Mouse (Mus musculus) MEL (cell line): ENCODE measurements around the gene Stra8. TPM values are rescaled to one million over a fixed set of nuclear protein-coding genes. Genes with fewer than 3 reads are reported as not detected.

ENCODE experiments used
- DNase-seq: peaks from one replicate; pipeline ENCODE4 v3.0.0; 2011; ENCODE audit warnings: low read depth, low spot score
- H3K27ac ChIP-seq: 2 replicates; pipeline ENCODE4 v1.5.1; 2012; ENCODE audit warnings: low read depth, mild to moderate bottlenecking, control low read depth, low read length, moderate library complexity; ENCODE audit not compliant: control insufficient read depth
- H3K27me3 ChIP-seq, 2 experiments: fragments of 150-350 bp in 1 of 2; sonication (generic) in 1 of 2; 2 replicates each; pipeline ENCODE4 v1.6.1; 2012; ENCODE audit warnings: low read length in 2 of 2, mild to moderate bottlenecking in 2 of 2, improper control_type of control experiment in 1 of 2, moderate library complexity in 1 of 2; ENCODE audit not compliant: insufficient read depth in 2 of 2, control insufficient read depth in 1 of 2
- H3K36me3 ChIP-seq, 2 experiments: 2 replicates each; pipeline ENCODE4 v1.6.1; 2012 to 2014; ENCODE audit warnings: low read length in 2 of 2, improper control_type of control experiment in 1 of 2, inconsistent platforms in 1 of 2, mild to moderate bottlenecking in 1 of 2; ENCODE audit not compliant: insufficient read depth in 2 of 2, control insufficient read depth in 1 of 2
- H3K4me1 ChIP-seq, 2 experiments: fragments of 150-350 bp in 1 of 2; sonication (generic) in 1 of 2; 2 replicates each; pipeline ENCODE4 v1.6.1; 2012; ENCODE audit warnings: low read length in 2 of 2, improper control_type of control experiment in 1 of 2, mild to moderate bottlenecking in 1 of 2; ENCODE audit not compliant: insufficient read depth in 2 of 2, control insufficient read depth in 1 of 2
- H3K4me3 ChIP-seq, 2 experiments: fragments of 150-350 bp in 1 of 2; sonication (generic) in 1 of 2; 2 replicates each; pipeline ENCODE4 v1.5.1; 2012; ENCODE audit warnings: low read depth in 2 of 2, low read length in 2 of 2, mild to moderate bottlenecking in 2 of 2, moderate library complexity in 2 of 2, control low read depth in 1 of 2, improper control_type of control experiment in 1 of 2; ENCODE audit not compliant: control insufficient read depth in 1 of 2, insufficient read depth in 1 of 2
- H3K79me2 ChIP-seq: 2 replicates; pipeline ENCODE4 v1.6.1; 2012; ENCODE audit warnings: mild to moderate bottlenecking, low read length, moderate library complexity; ENCODE audit not compliant: control insufficient read depth, poor library complexity, insufficient read depth
- H3K9ac ChIP-seq: 2 replicates; pipeline ENCODE4 v1.6.1; 2012; ENCODE audit warnings: low read depth, mild to moderate bottlenecking, control low read depth, low read length, moderate library complexity; ENCODE audit not compliant: control insufficient read depth, poor library complexity, severe bottlenecking
- H3K9me3 ChIP-seq: fragments of 150-350 bp; sonication (generic); replicated peaks from 2 replicates; pipeline ENCODE4 v1.6.1; 2012; ENCODE audit warnings: mild to moderate bottlenecking, low read length, improper control_type of control experiment, moderate library complexity; ENCODE audit not compliant: insufficient read depth
- CHD1 ChIP-seq: IDR thresholded peaks from 2 replicates; pipeline ENCODE4 v1.6.1; 2012; ENCODE audit warnings: low read depth, mild to moderate bottlenecking, inconsistent platforms, low read length, improper control_type of control experiment
- CTCF ChIP-seq, 3 experiments: IDR thresholded peaks in 2 of 3; conservative IDR thresholded peaks in 1 of 3; 2 replicates each; pipeline ENCODE4 v1.5.1; 2011 to 2012; ENCODE audit warnings: low read length in 3 of 3, low read depth in 2 of 3, mild to moderate bottlenecking in 2 of 3, improper control_type of control experiment in 1 of 3, inconsistent platforms in 1 of 3, mixed read lengths in 1 of 3, moderate library complexity in 1 of 3; ENCODE audit not compliant: control insufficient read depth in 1 of 3, insufficient read depth in 1 of 3, poor library complexity in 1 of 3, severe bottlenecking in 1 of 3
- E2F4 ChIP-seq: IDR thresholded peaks from 2 replicates; pipeline ENCODE4 v1.6.1; 2011; ENCODE audit warnings: low read depth, low read length, improper control_type of control experiment, borderline replicate concordance
- ETS1 ChIP-seq: IDR thresholded peaks from 2 replicates; pipeline ENCODE4 v1.6.1; 2012; ENCODE audit warnings: low read depth, mild to moderate bottlenecking, inconsistent platforms, low read length, improper control_type of control experiment, moderate library complexity
- GABPA ChIP-seq: IDR thresholded peaks from 2 replicates; pipeline ENCODE4 v1.6.1; 2012; ENCODE audit warnings: low read depth, mild to moderate bottlenecking, inconsistent platforms, low read length, improper control_type of control experiment, moderate library complexity
- GATA1 ChIP-seq: IDR thresholded peaks from 2 replicates; pipeline ENCODE4 v1.6.1; 2011; ENCODE audit warnings: low read depth, low read length, improper control_type of control experiment
- HCFC1 ChIP-seq: IDR thresholded peaks from 2 replicates; pipeline ENCODE4 v1.6.1; 2012; ENCODE audit warnings: low read depth, mild to moderate bottlenecking, inconsistent platforms, low read length, improper control_type of control experiment, moderate library complexity
- KAT2A ChIP-seq: conservative IDR thresholded peaks from 2 replicates; pipeline ENCODE4 v1.6.1; 2012; ENCODE audit warnings: low read depth, low read length, improper control_type of control experiment, inconsistent platforms
- MAFK ChIP-seq: IDR thresholded peaks from 2 replicates; pipeline ENCODE4 v1.6.1; 2011; ENCODE audit warnings: low read depth, mild to moderate bottlenecking, low read length, improper control_type of control experiment, borderline replicate concordance
- MAZ ChIP-seq: IDR thresholded peaks from 2 replicates; pipeline ENCODE4 v1.6.1; 2012; ENCODE audit warnings: low read depth, mild to moderate bottlenecking, inconsistent platforms, low read length, improper control_type of control experiment
- MEF2A ChIP-seq: IDR thresholded peaks from 2 replicates; pipeline ENCODE4 v1.6.1; 2014; ENCODE audit warnings: low read depth, mild to moderate bottlenecking, inconsistent platforms, low read length, improper control_type of control experiment; ENCODE audit not compliant: poor library complexity, insufficient replicate concordance, severe bottlenecking; ENCODE audit errors: extremely low read depth
- MXI1 ChIP-seq: IDR thresholded peaks from 2 replicates; pipeline ENCODE4 v1.6.1; 2011; ENCODE audit warnings: mild to moderate bottlenecking, low read depth, low read length, improper control_type of control experiment
- NELFE ChIP-seq: IDR thresholded peaks from 2 replicates; pipeline ENCODE4 v1.6.1; 2011; ENCODE audit warnings: low read depth, low read length, improper control_type of control experiment
- NRF1 ChIP-seq: IDR thresholded peaks from 2 replicates; pipeline ENCODE4 v1.6.1; 2014; ENCODE audit warnings: low read depth, mild to moderate bottlenecking, inconsistent platforms, low read length, improper control_type of control experiment, moderate library complexity; ENCODE audit not compliant: poor library complexity, insufficient read depth, severe bottlenecking
- POLR2A ChIP-seq, 2 experiments: IDR thresholded peaks; 2 replicates each; pipeline ENCODE4 v1.6.1; 2011 to 2012; ENCODE audit warnings: low read length in 2 of 2, mild to moderate bottlenecking in 2 of 2, control low read depth in 1 of 2, improper control_type of control experiment in 1 of 2, low read depth in 1 of 2, moderate library complexity in 1 of 2; ENCODE audit not compliant: control insufficient read depth in 1 of 2, insufficient read depth in 1 of 2, poor library complexity in 1 of 2
- RCOR1 ChIP-seq: IDR thresholded peaks from 2 replicates; pipeline ENCODE4 v1.6.1; 2012; ENCODE audit warnings: low read depth, mild to moderate bottlenecking, inconsistent platforms, low read length, improper control_type of control experiment
- SIN3A ChIP-seq: IDR thresholded peaks from 2 replicates; pipeline ENCODE4 v1.6.1; 2012; ENCODE audit warnings: low read length, improper control_type of control experiment, inconsistent platforms
- SMC3 ChIP-seq: IDR thresholded peaks from 2 replicates; pipeline ENCODE4 v1.6.1; 2011; ENCODE audit warnings: low read depth, low read length, improper control_type of control experiment
- TAL1 ChIP-seq: IDR thresholded peaks from 2 replicates; pipeline ENCODE4 v1.6.1; 2012; ENCODE audit warnings: mild to moderate bottlenecking, inconsistent platforms, low read length, moderate library complexity, mixed read lengths
- TBP ChIP-seq: IDR thresholded peaks from 2 replicates; pipeline ENCODE4 v1.8.0; 2011; ENCODE audit warnings: low read depth, low read length, improper control_type of control experiment
- TCF12 ChIP-seq: IDR thresholded peaks from 2 replicates; pipeline ENCODE4 v1.6.1; 2014; ENCODE audit warnings: low read depth, mild to moderate bottlenecking, inconsistent platforms, low read length, improper control_type of control experiment, moderate library complexity
- UBTF ChIP-seq: IDR thresholded peaks from 2 replicates; pipeline ENCODE4 v1.6.1; 2012; ENCODE audit warnings: low read depth, mild to moderate bottlenecking, inconsistent platforms, low read length, improper control_type of control experiment, moderate library complexity, borderline replicate concordance; ENCODE audit not compliant: insufficient read depth
- USF1 ChIP-seq: IDR thresholded peaks from 2 replicates; pipeline ENCODE4 v1.6.1; 2014; ENCODE audit warnings: low read depth, mild to moderate bottlenecking, inconsistent platforms, low read length, improper control_type of control experiment, moderate library complexity
- ZC3H11A ChIP-seq: IDR thresholded peaks from 2 replicates; pipeline ENCODE4 v1.6.1; 2012; ENCODE audit warnings: low read depth, mild to moderate bottlenecking, inconsistent platforms, low read length, improper control_type of control experiment
- polyA plus RNA-seq, 2 experiments: library from polyadenylated mRNA; stranded (reverse) in 1 of 2; unstranded in 1 of 2; fragments of >175 nt in 1 of 2; fragments of >200 nt in 1 of 2; gene quantifications; 2 replicates each; pipeline versions ENCODE4 v1.2.1 to v1.2.4; 2012; ENCODE audit warnings: low replicate concordance in 2 of 2, low read depth in 1 of 2; ENCODE audit not compliant: insufficient read length in 2 of 2, insufficient read depth in 1 of 2, missing spikeins in 1 of 2
- total RNA-seq: library from RNA; depleted of rRNA; stranded (reverse); fragments of 300-350 nt; gene quantifications from 2 replicates; pipeline ENCODE4 v1.2.3, GENCODE M21; 2012

Stra8 gene
- total and polyA plus RNA-seq, 3 experiments, result not detected

GRCm38 (mm10) chr6:34910371-34911219 lies 9.4 kb upstream of the Stra8 start, which contains the start of gene Wdr91:
Gene Wdr91 (minus strand): TSS chr6:34910876.
- peak; percentile 93 for DNase-seq
- H3K36me3 ChIP-seq, result peaks cover 0 to 30% of the 10 kb centered on the region in 2 experiments; a peak in 2 of 4 replicates
- TF ChIP-seq CHD1 (no peak), NELFE (peak; percentile 74), POLR2A (IDR thresholded peaks at IDR 0.05; ENCODE audit: control insufficient read depth in 1 of 2, insufficient read depth in 1 of 2, low read depth in 1 of 2, low read length in 2 of 2, poor library complexity in 1 of 2) (peak; percentile 63 to 85; a peak in 3 of 4 replicates), UBTF (no peak), NRF1 (peak; percentile 65), ETS1 (no peak), ZC3H11A (no peak), GATA1 (no peak), MXI1 (peak; percentile 46; the same call in 1 of the 2 replicates), SMC3 (no peak), MAZ (no peak), E2F4 (no peak), TAL1 (no peak), TBP (0 out of 2 replicates have a peak, but pooled peaks have one; percentile 21), CTCF (IDR thresholded peaks at IDR 0.05 in 2 of 3, conservative IDR thresholded peaks at IDR 0.05 in 1 of 3; ENCODE audit: control insufficient read depth in 1 of 3, insufficient read depth in 1 of 3, low read depth in 2 of 3, low read length in 3 of 3, poor library complexity in 1 of 3, severe bottlenecking in 1 of 3) (peak in 2 of 3 experiments; percentile 29 to 53; a peak in 4 of 6 replicates), HCFC1 (peak; percentile 51; the same call in 1 of the 2 replicates)
- peak within 1 kb of the TSS; percentile 81 to 91 for H3K4me3 ChIP-seq
- no peaks in the 10 kb centered on the region for H3K27me3 ChIP-seq
- peak within 1 kb of the TSS; percentile 51; the same call in 1 of the 2 replicates for H3K27ac ChIP-seq
- H3K79me2 ChIP-seq, result peaks cover 2% of the 10 kb centered on the region; the same call in 1 of the 2 replicates
- H3K9ac ChIP-seq, result peak within 1 kb of the TSS; percentile 73
- H3K9me3 ChIP-seq, result no peaks in the 10 kb centered on the region
- peaks cover 5 to 26% of the 10 kb centered on the region in 2 experiments; a peak in 3 of 4 replicates for H3K4me1 ChIP-seq

- no peaks in the 10 kb centered on the region for H3K27me3 ChIP-seq
- no peak for DNase-seq
- H3K36me3 ChIP-seq, result peaks cover 0 to 16% of the 10 kb centered on the region in 2 experiments; a peak in 2 of 4 replicates
- no peak overlapping the region for H3K27ac ChIP-seq
- H3K79me2 ChIP-seq, result peaks cover 2% of the 10 kb centered on the region; the same call in 1 of the 2 replicates
- peaks cover 3 to 9% of the 10 kb centered on the region in 2 experiments; a peak in 3 of 4 replicates for H3K4me1 ChIP-seq
- no peak overlapping the region for H3K9ac ChIP-seq
- H3K9me3 ChIP-seq, result no peaks in the 10 kb centered on the region
- TF ChIP-seq GATA1, result no peak
- no peak for TF ChIP-seq TCF12
- no peak for TF ChIP-seq NELFE
- TF ChIP-seq SMC3, result no peak
- TF ChIP-seq USF1, result no peak
- TF ChIP-seq POLR2A (IDR thresholded peaks at IDR 0.05; ENCODE audit: control insufficient read depth in 1 of 2, insufficient read depth in 1 of 2, low read depth in 1 of 2, low read length in 2 of 2, poor library complexity in 1 of 2), result no peak
- no peak for TF ChIP-seq E2F4
- no peak for TF ChIP-seq SIN3A
- no peak for TF ChIP-seq MAFK
- no peak for TF ChIP-seq KAT2A
- TF ChIP-seq RCOR1, result no peak
- no peak for TF ChIP-seq ETS1
- TF ChIP-seq ZC3H11A, result no peak
- TF ChIP-seq GABPA, result no peak
- no peak for TF ChIP-seq MEF2A
- H3K4me3 ChIP-seq, result no peak overlapping the region
Observed at GRCm38 (mm10) chr6:34913341-34914040, 6.5 kb upstream of the Stra8 start.
